Mouse (Mus musculus): ENCODE measurements around the gene Farp1. TPM values are rescaled to one million over a fixed set of nuclear protein-coding genes. Genes with fewer than 3 reads are reported as not detected.
"Not testable (repeated sequence)": the region's sequence is repeated elsewhere in the genome, so short reads cannot be mapped to it uniquely, and the experiment has no call there.

Gene Farp1
- total and polyA plus RNA-seq, 2 experiments = 4.2 to 8.6 TPM

DNA sequence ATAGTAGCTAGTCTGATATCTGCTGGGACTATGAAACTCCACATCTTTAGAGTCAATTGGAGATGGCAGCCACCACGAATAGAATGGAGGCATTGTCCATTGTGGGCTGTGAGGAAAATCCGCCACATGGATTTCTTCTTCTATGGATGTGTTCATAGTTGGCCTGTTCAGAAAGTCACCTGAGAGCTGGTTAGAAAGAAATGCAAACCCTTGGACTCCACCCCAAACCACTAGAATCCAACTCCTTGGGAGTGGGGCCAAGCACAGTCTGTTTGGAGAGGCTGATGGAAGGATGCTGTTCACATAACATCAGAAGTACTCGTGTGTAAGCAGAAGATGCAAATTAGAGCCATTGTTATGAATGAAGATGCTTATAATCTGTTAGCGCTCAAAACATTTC is 91.3 kb downstream of the Farp1 start:
- TF ChIP-seq POLR2A (IDR thresholded peaks at IDR 0.05; ENCODE audit: extremely low read depth, insufficient read depth, low read length) (no peak), CTCF (IDR thresholded peaks at IDR 0.05; ENCODE audit: low read depth, low read length) (no peak)
- WGBS = 97% methylated on average over 4 of the region's 4 CpGs
- Histone ChIP-seq H3K4me3 (ENCODE audit: insufficient read depth, low read depth, low read length) (no peak overlapping the region), H3K27ac (replicated peaks; ENCODE audit: insufficient read depth, low read depth, low read length) (no peak overlapping the region), H3K27me3 (ENCODE audit: control insufficient read depth, insufficient read depth, low read length) (no peaks in the 10 kb centered on the region), H3K4me1 (ENCODE audit: control insufficient read depth, insufficient read depth, low read length) (peaks cover 6% of the 10 kb centered on the region; the same call in 1 of the 2 replicates), H3K9ac (ENCODE audit: low read depth, low read length) (no peak overlapping the region), H3K36me3 (ENCODE audit: control insufficient read depth, insufficient read depth, low read length) (no peaks in the 10 kb centered on the region), H3K79me2 (ENCODE audit: control insufficient read depth, insufficient read depth, low read length) (no peaks in the 10 kb centered on the region; the same call in 1 of the 2 replicates)
- DNase-seq (ENCODE audit: extremely low read depth, low read depth, low spot score) = no peak

DNA sequence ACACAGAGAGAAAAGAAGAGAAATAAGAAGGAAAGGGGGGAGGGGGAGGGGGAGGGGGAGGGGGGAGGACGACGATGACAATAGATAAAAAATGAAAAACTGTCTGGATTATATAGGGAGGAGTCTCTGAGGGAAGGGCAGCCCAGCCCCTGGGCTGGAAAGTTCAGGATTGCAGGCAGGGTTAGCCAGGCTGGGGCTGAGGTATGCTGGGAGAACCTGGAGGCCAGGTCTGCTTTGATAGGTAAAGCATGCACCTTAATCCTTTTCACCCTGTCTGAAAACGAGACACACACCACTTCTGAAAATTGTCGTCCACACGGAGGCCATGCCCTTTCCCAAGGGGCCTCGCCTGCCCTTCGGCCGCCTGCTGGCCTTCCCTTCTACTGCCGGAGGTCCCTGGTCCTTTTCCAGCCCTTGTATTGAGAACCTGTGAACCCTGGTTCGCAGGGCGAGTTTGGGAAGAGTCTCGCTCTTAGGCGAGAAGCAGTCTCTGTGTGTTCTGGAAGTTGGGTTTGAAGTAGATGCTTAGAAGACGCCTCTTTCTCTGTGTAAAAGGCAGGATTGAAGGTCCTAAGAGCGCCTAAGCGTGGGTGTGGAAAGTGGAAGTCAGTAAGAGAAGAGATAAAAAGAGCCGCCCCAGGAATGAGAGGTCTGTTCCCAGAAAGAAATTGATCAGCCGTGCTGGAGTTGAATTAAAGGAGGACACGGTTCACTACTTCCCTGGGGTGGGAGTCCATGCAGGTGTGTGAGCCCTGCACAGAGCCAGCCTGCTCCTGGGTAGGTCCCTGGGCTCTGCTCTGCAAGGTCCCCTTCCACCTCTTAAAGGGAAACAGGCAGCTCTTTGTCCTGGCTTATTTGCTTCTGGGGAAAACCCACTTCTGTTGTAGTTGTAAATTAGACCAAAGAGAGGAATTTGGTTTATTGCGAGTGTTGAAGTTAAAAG is 94.1 kb downstream of the Farp1 start:
- 25% methylated on average over 20 of the region's 20 CpGs for WGBS

GRCm38 (mm10) chr14:121130351-121130750 is 95.4 kb downstream of the Farp1 start:
- H3K4me3 ChIP-seq (ENCODE audit: insufficient read depth, low read depth, low read length); H3K27me3 ChIP-seq (ENCODE audit: control insufficient read depth, insufficient read depth, low read length); H3K36me3 ChIP-seq (ENCODE audit: control insufficient read depth, insufficient read depth, low read length); DNase-seq (ENCODE audit: extremely low read depth, low read depth, low spot score); H3K79me2 ChIP-seq (ENCODE audit: control insufficient read depth, insufficient read depth, low read length); H3K27ac ChIP-seq (replicated peaks; ENCODE audit: insufficient read depth, low read depth, low read length); H3K9ac ChIP-seq (ENCODE audit: low read depth, low read length); H3K4me1 ChIP-seq (ENCODE audit: control insufficient read depth, insufficient read depth, low read length): not testable (repeated sequence)
- WGBS = 100% methylated on average over 1 of the region's 1 CpGs

More for the DNA sequence above, 94.1 kb downstream of the Farp1 start:
- peak; percentile 57 for DNase-seq (ENCODE audit: extremely low read depth, low read depth, low spot score)
- Histone ChIP-seq H3K79me2 (ENCODE audit: control insufficient read depth, insufficient read depth, low read length) (peaks cover 4% of the 10 kb centered on the region), H3K27me3 (ENCODE audit: control insufficient read depth, insufficient read depth, low read length) (no peaks in the 10 kb centered on the region), H3K4me1 (ENCODE audit: control insufficient read depth, insufficient read depth, low read length) (peaks cover 6% of the 10 kb centered on the region; the same call in 1 of the 2 replicates), H3K4me3 (ENCODE audit: insufficient read depth, low read depth, low read length) (peak overlapping the region; percentile 34), H3K27ac (replicated peaks; ENCODE audit: insufficient read depth, low read depth, low read length) (peak overlapping the region; percentile 33), H3K36me3 (ENCODE audit: control insufficient read depth, insufficient read depth, low read length) (no peaks in the 10 kb centered on the region), H3K9ac (ENCODE audit: low read depth, low read length) (peak overlapping the region; percentile 36)
- TF ChIP-seq POLR2A (IDR thresholded peaks at IDR 0.05; ENCODE audit: extremely low read depth, insufficient read depth, low read length) = no peak
- TF ChIP-seq CTCF (IDR thresholded peaks at IDR 0.05; ENCODE audit: low read depth, low read length) = peak; percentile 60

GRCm38 (mm10) chr14:121134414-121134813 is 99.4 kb downstream of the Farp1 start:
- no peak overlapping the region for H3K4me3 ChIP-seq (ENCODE audit: insufficient read depth, low read depth, low read length)
- no peak for DNase-seq (ENCODE audit: extremely low read depth, low read depth, low spot score)
- 91% methylated on average over 3 of the region's 3 CpGs for WGBS
- H3K27me3 ChIP-seq (ENCODE audit: control insufficient read depth, insufficient read depth, low read length) = no peaks in the 10 kb centered on the region
- H3K27ac ChIP-seq (replicated peaks; ENCODE audit: insufficient read depth, low read depth, low read length) = no peak overlapping the region
- H3K4me1 ChIP-seq (ENCODE audit: control insufficient read depth, insufficient read depth, low read length) = no peaks in the 10 kb centered on the region
- no peaks in the 10 kb centered on the region for H3K36me3 ChIP-seq (ENCODE audit: control insufficient read depth, insufficient read depth, low read length)
- H3K9ac ChIP-seq (ENCODE audit: low read depth, low read length) = no peak overlapping the region
- TF ChIP-seq CTCF (IDR thresholded peaks at IDR 0.05; ENCODE audit: low read depth, low read length) = no peak
- no peak for TF ChIP-seq POLR2A (IDR thresholded peaks at IDR 0.05; ENCODE audit: extremely low read depth, insufficient read depth, low read length)
- H3K79me2 ChIP-seq (ENCODE audit: control insufficient read depth, insufficient read depth, low read length) = peaks cover 7% of the 10 kb centered on the region

GRCm38 (mm10) chr14:121143831-121144455 is 108.9 kb downstream of the Farp1 start:
- Histone ChIP-seq H3K9ac (ENCODE audit: low read depth, low read length) (no peak overlapping the region), H3K4me3 (ENCODE audit: insufficient read depth, low read depth, low read length) (no peak overlapping the region), H3K27me3 (ENCODE audit: control insufficient read depth, insufficient read depth, low read length) (no peaks in the 10 kb centered on the region), H3K36me3 (ENCODE audit: control insufficient read depth, insufficient read depth, low read length) (no peaks in the 10 kb centered on the region), H3K79me2 (ENCODE audit: control insufficient read depth, insufficient read depth, low read length) (0 out of 2 replicates have a peak, but pooled peaks cover 2% of the 10 kb centered on the region), H3K4me1 (ENCODE audit: control insufficient read depth, insufficient read depth, low read length) (peaks cover 38% of the 10 kb centered on the region), H3K27ac (replicated peaks; ENCODE audit: insufficient read depth, low read depth, low read length) (peak overlapping the region; percentile 66)
- 33% methylated on average over 7 of the region's 7 CpGs for WGBS
- peak; percentile 70 for DNase-seq (ENCODE audit: extremely low read depth, low read depth, low spot score)
- TF ChIP-seq POLR2A (IDR thresholded peaks at IDR 0.05; ENCODE audit: extremely low read depth, insufficient read depth, low read length) (no peak), CTCF (IDR thresholded peaks at IDR 0.05; ENCODE audit: low read depth, low read length) (no peak)
